Mouse (Mus musculus) embryonic facial prominence, embryonic 15.5 days (tissue): Measurements from ENCODE around the gene 1700017B05Rik. TPM values are rescaled to one million over a fixed set of nuclear protein-coding genes. Genes with fewer than 3 reads are reported as not detected.

Experiments used
- ATAC-seq: fragments of 200-750 bp; cut with Nextera tagmentation; 2 replicates; pipeline ENCODE4 v1.8.0; 2017; ENCODE audit warnings: low read depth, moderate TSS enrichment; ENCODE audit not compliant: insufficient number of reproducible peaks, low FRiP score, low TSS enrichment
- H3K27ac ChIP-seq: fragments of 300-500 bp; sonication (generic); replicated peaks from 2 replicates; pipeline ENCODE4 v1.5.1; 2015; ENCODE audit warnings: mild to moderate bottlenecking, inconsistent platforms
- H3K27me3 ChIP-seq: fragments of 300-500 bp; sonication (generic); 2 replicates; pipeline ENCODE4 v1.6.1; 2015; ENCODE audit warnings: inconsistent platforms
- H3K36me3 ChIP-seq: fragments of 300-500 bp; sonication (generic); 2 replicates; pipeline ENCODE4 v1.6.1; 2015; ENCODE audit warnings: mild to moderate bottlenecking, inconsistent platforms
- H3K4me1 ChIP-seq: fragments of 300-500 bp; sonication (generic); 2 replicates; pipeline ENCODE4 v1.6.1; 2015; ENCODE audit warnings: inconsistent platforms
- H3K4me2 ChIP-seq: fragments of 300-500 bp; sonication (generic); replicated peaks from 2 replicates; pipeline ENCODE4 v1.6.1; 2015; ENCODE audit warnings: mild to moderate bottlenecking, inconsistent platforms
- H3K4me3 ChIP-seq: fragments of 300-500 bp; sonication (generic); replicated peaks from 2 replicates; pipeline ENCODE4 v1.5.1; 2015; ENCODE audit warnings: mild to moderate bottlenecking, inconsistent platforms
- H3K9ac ChIP-seq: fragments of 300-500 bp; sonication (generic); 2 replicates; pipeline ENCODE4 v1.6.1; 2015; ENCODE audit warnings: inconsistent platforms
- H3K9me3 ChIP-seq: fragments of 300-500 bp; sonication (generic); replicated peaks from 2 replicates; pipeline ENCODE4 v1.6.1; 2016; ENCODE audit warnings: inconsistent platforms
- WGBS: fragments of 180-500 bp; shearing (Covaris S2); methylation state at CpG from one replicate; pipeline ENCODE4 v1.1.7; 2015; 5-methylcytosine and 5-hydroxymethylcytosine counted together
- polyA plus RNA-seq: library from polyadenylated mRNA; unstranded; fragments of >200 nt; fragmentation: Nextera tagmentation; extraction: Ambion mirVana; gene quantifications from 2 replicates; pipeline ENCODE4 v1.2.1, GENCODE M21; 2015

The 1700017B05Rik gene
- polyA plus RNA-seq, 1 experiment from 2014 or later = 24.4 TPM

GRCm38 (mm10) chr9:57259736-57260135 lies 2.7 kb downstream of the 1700017B05Rik start:
- WGBS = 5% methylated on average over 3 of the region's 3 CpGs
- H3K4me1 ChIP-seq = peaks cover 22% of the 10 kb centered on the region
- H3K4me3 ChIP-seq = no peak overlapping the region
- ATAC-seq = no peak
- H3K9ac ChIP-seq = no peak overlapping the region
- no peaks in the 10 kb centered on the region for H3K27me3 ChIP-seq
- no peak overlapping the region for H3K4me2 ChIP-seq
- no peak overlapping the region for H3K27ac ChIP-seq
- H3K36me3 ChIP-seq = peaks cover 35% of the 10 kb centered on the region
- no peaks in the 10 kb centered on the region for H3K9me3 ChIP-seq

- H3K9ac ChIP-seq = no peak overlapping the region
- 91% methylated on average over 9 of the region's 9 CpGs for WGBS
- H3K27me3 ChIP-seq = no peaks in the 10 kb centered on the region
- no peak for ATAC-seq
- H3K4me2 ChIP-seq = no peak overlapping the region
- peaks cover 20% of the 10 kb centered on the region for H3K4me1 ChIP-seq
- no peak overlapping the region for H3K4me3 ChIP-seq
- H3K36me3 ChIP-seq = peaks cover 56% of the 10 kb centered on the region
- no peaks in the 10 kb centered on the region for H3K9me3 ChIP-seq
- no peak overlapping the region for H3K27ac ChIP-seq
Measured at GRCm38 (mm10) chr9:57257627-57258026, 4.8 kb downstream of the 1700017B05Rik start.

- ATAC-seq = no peak
- Histone ChIP-seq H3K4me3 (no peak overlapping the region), H3K4me1 (peaks cover 19% of the 10 kb centered on the region), H3K27ac (no peak overlapping the region), H3K27me3 (no peaks in the 10 kb centered on the region), H3K4me2 (no peak overlapping the region), H3K9me3 (no peaks in the 10 kb centered on the region), H3K36me3 (peaks cover 61% of the 10 kb centered on the region), H3K9ac (no peak overlapping the region)
- WGBS = 94% methylated on average over 11 of the region's 11 CpGs
Measured at GRCm38 (mm10) chr9:57256861-57257260, 5.6 kb downstream of the 1700017B05Rik start.

- H3K36me3 ChIP-seq = peaks cover 61% of the 10 kb centered on the region
- H3K9me3 ChIP-seq = no peaks in the 10 kb centered on the region
- H3K27ac ChIP-seq = no peak overlapping the region
- no peaks in the 10 kb centered on the region for H3K27me3 ChIP-seq
- no peak overlapping the region for H3K4me3 ChIP-seq
- no peak for ATAC-seq
- no peak overlapping the region for H3K4me2 ChIP-seq
- WGBS = 94% methylated on average over 20 of the region's 20 CpGs
- H3K9ac ChIP-seq = no peak overlapping the region
- peaks cover 18% of the 10 kb centered on the region for H3K4me1 ChIP-seq
Measured at GRCm38 (mm10) chr9:57256309-57256708, 6.1 kb downstream of the 1700017B05Rik start.

GRCm38 (mm10) chr9:57254823-57255495 lies 7.5 kb downstream of the 1700017B05Rik start:
- no peak overlapping the region for H3K4me2 ChIP-seq
- no peaks in the 10 kb centered on the region for H3K27me3 ChIP-seq
- peaks cover 4% of the 10 kb centered on the region; the same call in 1 of the 2 replicates for H3K4me1 ChIP-seq
- no peak overlapping the region for H3K4me3 ChIP-seq
- H3K9me3 ChIP-seq = no peaks in the 10 kb centered on the region
- H3K9ac ChIP-seq = no peak overlapping the region
- no peak overlapping the region for H3K27ac ChIP-seq
- 74% methylated on average over 9 of the region's 9 CpGs for WGBS
- ATAC-seq = no peak
- H3K36me3 ChIP-seq = peaks cover 65% of the 10 kb centered on the region

- WGBS = 81% methylated on average over 7 of the region's 7 CpGs
- ATAC-seq = no peak
Measured at GRCm38 (mm10) chr9:57254061-57254460, 8.4 kb downstream of the 1700017B05Rik start.

GRCm38 (mm10) chr9:57251139-57251538 lies 11.3 kb downstream of the 1700017B05Rik start:
- H3K4me2 ChIP-seq = no peak overlapping the region
- H3K9ac ChIP-seq = no peak overlapping the region
- no peaks in the 10 kb centered on the region for H3K27me3 ChIP-seq
- WGBS = 89% methylated on average over 2 of the region's 2 CpGs
- no peak for ATAC-seq
- peaks cover 41% of the 10 kb centered on the region for H3K36me3 ChIP-seq
- H3K4me3 ChIP-seq = no peak overlapping the region
- H3K9me3 ChIP-seq = no peaks in the 10 kb centered on the region
- H3K4me1 ChIP-seq = peaks cover 1% of the 10 kb centered on the region; the same call in 1 of the 2 replicates
- no peak overlapping the region for H3K27ac ChIP-seq

More at GRCm38 (mm10) chr9:57254061-57254460, 8.4 kb downstream of the 1700017B05Rik start:
- Histone ChIP-seq H3K4me3 (no peak overlapping the region), H3K4me2 (no peak overlapping the region), H3K27ac (no peak overlapping the region), H3K9ac (no peak overlapping the region), H3K9me3 (no peaks in the 10 kb centered on the region), H3K4me1 (peaks cover 3% of the 10 kb centered on the region; the same call in 1 of the 2 replicates), H3K27me3 (no peaks in the 10 kb centered on the region), H3K36me3 (peaks cover 65% of the 10 kb centered on the region)

- 89% methylated on average over 4 of the region's 4 CpGs for WGBS
Measured at GRCm38 (mm10) chr9:57250026-57250425, 12.4 kb downstream of the 1700017B05Rik start.

GRCm38 (mm10) chr9:57248030-57248942 lies 14.1 kb downstream of the 1700017B05Rik start:
- 65% methylated on average over 7 of the region's 7 CpGs for WGBS
- no peaks in the 10 kb centered on the region for H3K27me3 ChIP-seq
- H3K9ac ChIP-seq = no peak overlapping the region
- H3K27ac ChIP-seq = no peak overlapping the region
- peaks cover 15% of the 10 kb centered on the region for H3K36me3 ChIP-seq
- H3K4me2 ChIP-seq = no peak overlapping the region
- H3K4me3 ChIP-seq = no peak overlapping the region
- no peaks in the 10 kb centered on the region for H3K4me1 ChIP-seq
- ATAC-seq = no peak
- no peaks in the 10 kb centered on the region for H3K9me3 ChIP-seq

More at GRCm38 (mm10) chr9:57250026-57250425, 12.4 kb downstream of the 1700017B05Rik start:
- Histone ChIP-seq H3K27me3 (no peaks in the 10 kb centered on the region), H3K4me3 (no peak overlapping the region), H3K4me2 (no peak overlapping the region), H3K9ac (no peak overlapping the region), H3K27ac (no peak overlapping the region), H3K36me3 (peaks cover 32% of the 10 kb centered on the region), H3K4me1 (no peaks in the 10 kb centered on the region), H3K9me3 (no peaks in the 10 kb centered on the region)
- ATAC-seq = no peak

GRCm38 (mm10) chr9:57247201-57247671 lies 15.2 kb downstream of the 1700017B05Rik start:
- Histone ChIP-seq H3K4me3 (no peak overlapping the region), H3K4me1 (no peaks in the 10 kb centered on the region), H3K9ac (no peak overlapping the region), H3K4me2 (no peak overlapping the region), H3K36me3 (peaks cover 5% of the 10 kb centered on the region; the same call in 1 of the 2 replicates), H3K27me3 (no peaks in the 10 kb centered on the region), H3K27ac (no peak overlapping the region), H3K9me3 (no peaks in the 10 kb centered on the region)
- no peak for ATAC-seq
- 64% methylated on average over 8 of the region's 8 CpGs for WGBS

GRCm38 (mm10) chr9:57246482-57246881 lies 15.9 kb downstream of the 1700017B05Rik start:
- 93% methylated on average over 5 of the region's 5 CpGs for WGBS
- Histone ChIP-seq H3K27ac (no peak overlapping the region), H3K9ac (no peak overlapping the region), H3K36me3 (peaks cover 4% of the 10 kb centered on the region; the same call in 1 of the 2 replicates), H3K27me3 (no peaks in the 10 kb centered on the region), H3K4me1 (no peaks in the 10 kb centered on the region), H3K9me3 (no peaks in the 10 kb centered on the region), H3K4me2 (no peak overlapping the region), H3K4me3 (no peak overlapping the region)
- no peak for ATAC-seq
